Mouse (Mus musculus): ENCODE results near the gene Olfr1496. TPM values are rescaled to one million over a fixed set of nuclear protein-coding genes. Genes with fewer than 3 reads are reported as not detected.
"Not testable (repeated sequence)": the region's sequence is repeated elsewhere in the genome, so short reads cannot be mapped to it uniquely, and the experiment has no call there.

Olfr1496 gene
- polyA plus RNA-seq (2015; fragmentation: Nextera tagmentation; extraction: Ambion mirVana): not detected in 2 replicates

- Histone ChIP-seq H3K36me3 (ENCODE audit: insufficient read depth, low read length) (no peaks in the 10 kb centered on the region), H3K4me3 (replicated peaks; ENCODE audit: low read depth, low read length) (no peak within 1 kb of the TSS), H3K9me3 (replicated peaks; ENCODE audit: low read length) (no peaks in the 10 kb centered on the region), H3K4me1 (replicated peaks; ENCODE audit: insufficient read depth, low read length) (no peaks in the 10 kb centered on the region), H3K4me2 (ENCODE audit: low read length) (no peak within 1 kb of the TSS), H3K27ac (no peak within 1 kb of the TSS), H3K9ac (ENCODE audit: low read depth, low read length) (no peak within 1 kb of the TSS), H3K27me3 (ENCODE audit: insufficient read depth, low read length) (no peaks in the 10 kb centered on the region)
- TF ChIP-seq CTCF (IDR thresholded peaks at IDR 0.05; ENCODE audit: low read depth): no peak
- 91% methylated on average over 1 of the region's 1 CpGs for WGBS
- ATAC-seq (replicated peaks; ENCODE audit: low FRiP score, low read depth): no peak
- no peak for DNase-seq (ENCODE audit: low spot score)
These were observed at the start of gene Olfr1496 for GRCm38 (mm10) chr19:13777578-13777977. Olfr1496 (plus strand) TSS chr19:13777878.

- H3K4me1 ChIP-seq (replicated peaks; ENCODE audit: insufficient read depth, low read length): no peaks in the 10 kb centered on the region
- no peak for TF ChIP-seq CTCF (IDR thresholded peaks at IDR 0.05; ENCODE audit: low read depth)
- no peak within 1 kb of the TSS for H3K9ac ChIP-seq (ENCODE audit: low read depth, low read length)
- no peaks in the 10 kb centered on the region for H3K9me3 ChIP-seq (replicated peaks; ENCODE audit: low read length)
- no peaks in the 10 kb centered on the region for H3K36me3 ChIP-seq (ENCODE audit: insufficient read depth, low read length)
- peak; percentile 0 for DNase-seq (ENCODE audit: low spot score)
- H3K27me3 ChIP-seq (ENCODE audit: insufficient read depth, low read length): no peaks in the 10 kb centered on the region
- no peak within 1 kb of the TSS for H3K27ac ChIP-seq
- no peak for ATAC-seq (replicated peaks; ENCODE audit: low FRiP score, low read depth)
- 75% methylated on average over 4 of the region's 4 CpGs for WGBS
- H3K4me3 ChIP-seq (replicated peaks; ENCODE audit: low read depth, low read length): no peak within 1 kb of the TSS
- H3K4me2 ChIP-seq (ENCODE audit: low read length): no peak within 1 kb of the TSS
These were observed 38.2 kb upstream of the Olfr1496 start, which contains the start of gene Olfr1494 for GRCm38 (mm10) chr19:13739428-13739827. Olfr1494 (plus strand) TSS chr19:13739728.

- Histone ChIP-seq H3K4me2 (ENCODE audit: low read length) (no peak overlapping the region), H3K9ac (ENCODE audit: low read depth, low read length) (no peak overlapping the region), H3K9me3 (replicated peaks; ENCODE audit: low read length) (no peaks in the 10 kb centered on the region), H3K4me3 (replicated peaks; ENCODE audit: low read depth, low read length) (no peak overlapping the region), H3K27ac (no peak overlapping the region), H3K4me1 (replicated peaks; ENCODE audit: insufficient read depth, low read length) (no peaks in the 10 kb centered on the region), H3K36me3 (ENCODE audit: insufficient read depth, low read length) (no peaks in the 10 kb centered on the region), H3K27me3 (ENCODE audit: insufficient read depth, low read length) (no peaks in the 10 kb centered on the region)
- ATAC-seq (replicated peaks; ENCODE audit: low FRiP score, low read depth) (no peak), DNase-seq (ENCODE audit: low spot score) (no peak)
- 91% methylated on average over 1 of the region's 1 CpGs for WGBS
- TF ChIP-seq CTCF (IDR thresholded peaks at IDR 0.05; ENCODE audit: low read depth): no peak
These were observed 28.3 kb upstream of the Olfr1496 start for GRCm38 (mm10) chr19:13749366-13749765.

GRCm38 (mm10) chr19:13764306-13764705 is 13.4 kb upstream of the Olfr1496 start, which contains the start of gene Olfr1495:
Olfr1495 (plus strand) TSS chr19:13764606.
- Histone ChIP-seq H3K27ac (no peak within 1 kb of the TSS), H3K9ac (ENCODE audit: low read depth, low read length) (no peak within 1 kb of the TSS), H3K36me3 (ENCODE audit: insufficient read depth, low read length) (no peaks in the 10 kb centered on the region), H3K4me3 (replicated peaks; ENCODE audit: low read depth, low read length) (no peak within 1 kb of the TSS), H3K27me3 (ENCODE audit: insufficient read depth, low read length) (no peaks in the 10 kb centered on the region), H3K4me1 (replicated peaks; ENCODE audit: insufficient read depth, low read length) (no peaks in the 10 kb centered on the region), H3K9me3 (replicated peaks; ENCODE audit: low read length) (no peaks in the 10 kb centered on the region), H3K4me2 (ENCODE audit: low read length) (no peak within 1 kb of the TSS)
- no peak for TF ChIP-seq CTCF (IDR thresholded peaks at IDR 0.05; ENCODE audit: low read depth)
- DNase-seq (ENCODE audit: low spot score) (no peak), ATAC-seq (replicated peaks; ENCODE audit: low FRiP score, low read depth) (no peak)
- WGBS: 77% methylated on average over 3 of the region's 3 CpGs

- Histone ChIP-seq H3K4me2 (ENCODE audit: low read length) (no peak overlapping the region), H3K4me3 (replicated peaks; ENCODE audit: low read depth, low read length) (no peak overlapping the region), H3K9me3 (replicated peaks; ENCODE audit: low read length) (no peaks in the 10 kb centered on the region), H3K4me1 (replicated peaks; ENCODE audit: insufficient read depth, low read length) (no peaks in the 10 kb centered on the region), H3K36me3 (ENCODE audit: insufficient read depth, low read length) (no peaks in the 10 kb centered on the region), H3K27ac (no peak overlapping the region), H3K27me3 (ENCODE audit: insufficient read depth, low read length) (no peaks in the 10 kb centered on the region), H3K9ac (ENCODE audit: low read depth, low read length) (no peak overlapping the region)
- 88% methylated on average over 9 of the region's 9 CpGs for WGBS
- no peak for ATAC-seq (replicated peaks; ENCODE audit: low FRiP score, low read depth)
- no peak for DNase-seq (ENCODE audit: low spot score)
- no peak for TF ChIP-seq CTCF (IDR thresholded peaks at IDR 0.05; ENCODE audit: low read depth)
These were observed 9.0 kb upstream of the Olfr1496 start for GRCm38 (mm10) chr19:13768565-13769276.

GRCm38 (mm10) chr19:13798102-13798501 is 20.4 kb downstream of the Olfr1496 start, which contains the start of gene Olfr1497:
Olfr1497 (minus strand) TSS chr19:13798202.
- Histone ChIP-seq H3K4me3 (replicated peaks; ENCODE audit: low read depth, low read length) (no peak within 1 kb of the TSS), H3K9ac (ENCODE audit: low read depth, low read length) (no peak within 1 kb of the TSS), H3K27me3 (ENCODE audit: insufficient read depth, low read length) (no peaks in the 10 kb centered on the region), H3K27ac (no peak within 1 kb of the TSS), H3K4me1 (replicated peaks; ENCODE audit: insufficient read depth, low read length) (no peaks in the 10 kb centered on the region), H3K9me3 (replicated peaks; ENCODE audit: low read length) (no peaks in the 10 kb centered on the region), H3K36me3 (ENCODE audit: insufficient read depth, low read length) (no peaks in the 10 kb centered on the region), H3K4me2 (ENCODE audit: low read length) (no peak within 1 kb of the TSS)
- no peak for TF ChIP-seq CTCF (IDR thresholded peaks at IDR 0.05; ENCODE audit: low read depth)
- DNase-seq (ENCODE audit: low spot score) (no peak), ATAC-seq (replicated peaks; ENCODE audit: low FRiP score, low read depth) (no peak)

- not testable (repeated sequence) for H3K27me3 ChIP-seq (ENCODE audit: insufficient read depth, low read length); H3K4me2 ChIP-seq (ENCODE audit: low read length); H3K4me1 ChIP-seq (replicated peaks; ENCODE audit: insufficient read depth, low read length); H3K9ac ChIP-seq (ENCODE audit: low read depth, low read length); DNase-seq (ENCODE audit: low spot score); H3K36me3 ChIP-seq (ENCODE audit: insufficient read depth, low read length); ATAC-seq (replicated peaks; ENCODE audit: low FRiP score, low read depth); H3K27ac ChIP-seq; H3K4me3 ChIP-seq (replicated peaks; ENCODE audit: low read depth, low read length); H3K9me3 ChIP-seq (replicated peaks; ENCODE audit: low read length)
- 54% methylated on average over 1 of the region's 1 CpGs for WGBS
These were observed 27.8 kb downstream of the Olfr1496 start for GRCm38 (mm10) chr19:13805486-13805885.

All from kidney, postnatal 0 days (tissue).